Mouse (Mus musculus) hematopoietic stem cell, adult 5-6 weeks (primary cell): ENCODE measurements around the gene Utp14b. TPM values are rescaled to one million over a fixed set of nuclear protein-coding genes. Genes with fewer than 3 reads are reported as not detected.

ENCODE experiments used
- ATAC-seq, 2 experiments: fragments of 125-278 bp in 1 of 2; replicated peaks in 1 of 2; 2 replicates each; pipeline ENCODE4 v1.8.0; 2016 to 2017; ENCODE audit warnings: inconsistent platforms in 2 of 2, mild to moderate bottlenecking in 2 of 2, moderate number of reproducible peaks in 2 of 2, low read depth in 1 of 2, moderate TSS enrichment in 1 of 2; ENCODE audit not compliant: low FRiP score in 2 of 2, poor library complexity in 2 of 2, severe bottlenecking in 2 of 2, insufficient read depth in 1 of 2, low TSS enrichment in 1 of 2
- total RNA-seq: library from RNA; stranded (forward); fragments of 172-1452, 232-1000 nt; gene quantifications from 2 replicates; pipeline ENCODE4 v1.2.3, GENCODE M21; 2017

The Utp14b gene
- total RNA-seq, 1 experiment from 2014 or later: 26.7 TPM

GRCm38 (mm10) chr1:78665954-78666499 lies 8.2 kb downstream of the Utp14b start:
- peak; percentile 90 to 93 for ATAC-seq

GRCm38 (mm10) chr1:78666585-78666984 lies 8.7 kb downstream of the Utp14b start:
- ATAC-seq: no peak

GRCm38 (mm10) chr1:78682291-78682690 lies 24.5 kb downstream of the Utp14b start:
- ATAC-seq: no peak

GRCm38 (mm10) chr1:78684128-78684527 lies 26.3 kb downstream of the Utp14b start:
- peak; percentile 46 to 58; a peak in 3 of 4 replicates for ATAC-seq

- peak; percentile 56 to 63; a peak in 2 of 4 replicates for ATAC-seq
Observed at GRCm38 (mm10) chr1:78686872-78687271, 29.0 kb downstream of the Utp14b start.

GRCm38 (mm10) chr1:78688149-78688548 lies 30.3 kb downstream of the Utp14b start:
- no peak for ATAC-seq

- no peak for ATAC-seq
Observed at GRCm38 (mm10) chr1:78694503-78695258, 36.8 kb downstream of the Utp14b start.

- peak; percentile 56 to 75; a peak in 3 of 4 replicates for ATAC-seq
Observed at GRCm38 (mm10) chr1:78696305-78696704, 38.5 kb downstream of the Utp14b start.

GRCm38 (mm10) chr1:78696903-78697302 lies 39.1 kb downstream of the Utp14b start:
- no peak for ATAC-seq

- ATAC-seq: no peak
Observed at GRCm38 (mm10) chr1:78698138-78698537, 40.3 kb downstream of the Utp14b start.

- no peak for ATAC-seq
Observed at GRCm38 (mm10) chr1:78701740-78702139, 43.9 kb downstream of the Utp14b start.

GRCm38 (mm10) chr1:78702282-78702963 lies 44.6 kb downstream of the Utp14b start:
- ATAC-seq: peak; percentile 40 to 56; a peak in 3 of 4 replicates

GRCm38 (mm10) chr1:78702964-78703285 lies 45.1 kb downstream of the Utp14b start:
- peak; percentile 88 to 94 for ATAC-seq

- ATAC-seq: no peak
Observed at GRCm38 (mm10) chr1:78706338-78706737, 48.5 kb downstream of the Utp14b start.

- no peak for ATAC-seq
Observed at GRCm38 (mm10) chr1:78707280-78707679, 49.4 kb downstream of the Utp14b start.

GRCm38 (mm10) chr1:78710026-78710425 lies 52.2 kb downstream of the Utp14b start:
- ATAC-seq: no peak; a peak in 1 of 4 replicates

- ATAC-seq: peak; percentile 78 to 82
Observed at GRCm38 (mm10) chr1:78710613-78711329, 52.9 kb downstream of the Utp14b start.
